Mouse (Mus musculus) testis, postnatal 14 days (tissue): Measurements from ENCODE around the gene 2810006K23Rik.
"Not testable (repeated sequence)": the region's sequence is repeated elsewhere in the genome, so short reads cannot be mapped to it uniquely, and the experiment has no call there.

ENCODE experiments used
- DNase-seq: peaks from one replicate; pipeline ENCODE4 v3.0.0; 2021; ENCODE audit warnings: low spot score

2810006K23Rik gene

DNA sequence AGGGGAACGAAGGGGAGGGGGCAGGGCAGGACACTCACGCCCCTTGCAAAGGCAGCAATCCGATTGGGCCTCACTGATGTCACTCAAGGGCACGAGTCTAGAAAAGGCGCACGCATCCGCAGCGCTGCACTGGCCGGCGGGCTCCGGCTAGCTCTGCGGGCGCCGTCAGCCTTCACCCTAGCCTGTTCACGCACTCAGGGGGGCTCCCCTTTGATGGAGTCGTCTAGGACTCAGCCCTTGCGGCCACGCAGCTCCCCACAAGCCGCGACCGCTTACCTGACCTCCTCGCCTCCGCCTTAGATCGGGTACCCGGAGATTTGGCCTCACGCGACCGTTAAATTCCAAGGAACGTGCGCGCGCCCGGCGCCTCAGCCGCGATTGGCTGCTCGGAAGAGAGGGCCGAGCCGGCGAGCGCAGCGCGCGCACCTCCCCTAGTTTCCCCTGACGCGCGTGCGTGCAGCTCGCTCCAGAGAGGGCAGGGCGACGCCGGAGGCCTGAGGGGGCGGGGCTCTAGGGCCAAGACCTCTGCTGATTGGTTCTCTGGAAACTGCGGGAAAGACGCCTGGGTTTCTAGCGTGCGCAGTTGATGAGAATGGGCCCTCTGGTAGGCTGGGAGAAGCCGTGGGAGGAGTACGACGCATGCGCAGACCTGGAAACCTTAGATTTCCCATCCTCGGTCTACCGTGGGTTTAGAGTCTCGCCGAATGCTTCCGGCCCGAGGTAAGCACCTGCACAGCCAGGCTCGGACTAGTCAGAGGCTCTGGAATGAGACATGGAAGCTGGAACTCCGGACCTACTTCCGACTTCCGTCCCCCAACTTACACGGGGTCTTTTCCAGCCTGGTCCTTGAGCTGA lies at the start of gene 2810006K23Rik, which contains the start of gene Mphosph9:
Gene 2810006K23Rik, plus strand, starts transcription at position 580 of the 855 bp plus-strand sequence.
Gene Mphosph9, minus strand, starts transcription at position 463 of the 855 bp plus-strand sequence.
- DNase-seq = peak; percentile 100

DNA sequence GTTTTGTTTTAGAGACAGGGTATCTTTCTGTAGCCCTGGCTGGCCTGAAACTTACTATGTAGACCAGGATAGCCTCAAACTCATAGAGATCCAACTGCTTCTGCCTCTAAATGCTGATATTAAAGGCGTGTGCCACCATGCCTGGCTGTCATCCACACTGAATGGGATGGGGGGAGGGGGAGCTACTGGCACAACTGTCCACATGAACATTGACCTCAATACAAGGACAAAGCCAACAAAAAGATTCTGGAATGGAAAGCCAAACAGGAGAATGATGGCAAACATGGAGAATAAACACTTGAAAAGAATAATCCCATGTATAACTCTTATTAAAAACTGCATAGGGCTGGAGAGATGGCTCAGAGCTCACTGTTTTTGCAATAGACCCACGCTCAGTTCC lies 45.0 kb upstream of the 2810006K23Rik start:
- no peak for DNase-seq

DNA sequence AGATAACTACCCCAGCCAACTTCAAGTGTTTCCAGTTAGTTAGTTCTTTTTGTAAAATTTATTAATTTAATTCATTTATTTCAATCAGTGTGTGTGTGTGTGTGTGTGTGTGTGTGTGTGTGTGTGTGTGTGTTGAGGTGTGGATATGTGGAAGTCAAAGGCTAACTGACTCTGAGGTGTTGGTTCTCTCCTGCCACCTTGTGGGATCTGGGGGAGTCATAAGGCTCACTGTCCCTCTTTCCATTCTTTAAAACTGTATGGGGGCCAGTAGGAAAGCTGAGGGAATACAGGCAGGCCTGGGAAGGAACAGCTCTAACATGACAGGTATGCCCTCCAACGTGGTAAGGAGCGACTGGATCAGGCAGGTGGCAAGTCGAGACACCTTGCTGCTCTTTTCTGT lies 43.6 kb upstream of the 2810006K23Rik start:
- DNase-seq = no peak

DNA sequence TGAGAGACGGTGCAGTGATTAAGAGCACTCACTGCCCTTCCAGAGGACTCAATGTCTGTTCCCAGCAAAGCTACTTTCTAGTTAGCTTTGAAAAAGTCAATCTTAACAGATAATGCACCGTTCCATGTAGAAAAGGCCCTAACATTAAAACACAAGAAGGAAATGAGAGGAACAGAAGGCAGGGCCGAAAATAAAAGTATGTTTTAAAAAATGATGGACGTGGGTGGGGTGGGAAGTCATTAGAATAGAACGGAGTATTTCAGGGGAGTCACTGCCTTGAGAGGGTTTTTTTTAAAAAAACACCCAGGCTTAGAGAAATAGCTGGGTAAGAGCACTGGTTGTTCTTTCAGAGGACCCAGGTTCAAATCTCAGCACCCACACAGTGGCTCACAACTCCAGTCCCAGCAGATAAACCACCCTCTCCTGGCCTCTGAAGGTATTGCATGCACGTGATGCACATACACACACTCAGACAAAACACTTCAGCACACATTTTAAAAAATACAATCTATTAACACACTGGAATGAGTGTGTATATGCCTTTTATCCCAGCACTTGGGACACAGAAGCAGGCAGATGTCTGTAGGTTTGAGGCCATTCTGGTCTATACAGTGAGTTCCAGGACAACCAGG lies 40.2 kb upstream of the 2810006K23Rik start:
- no peak for DNase-seq

DNA sequence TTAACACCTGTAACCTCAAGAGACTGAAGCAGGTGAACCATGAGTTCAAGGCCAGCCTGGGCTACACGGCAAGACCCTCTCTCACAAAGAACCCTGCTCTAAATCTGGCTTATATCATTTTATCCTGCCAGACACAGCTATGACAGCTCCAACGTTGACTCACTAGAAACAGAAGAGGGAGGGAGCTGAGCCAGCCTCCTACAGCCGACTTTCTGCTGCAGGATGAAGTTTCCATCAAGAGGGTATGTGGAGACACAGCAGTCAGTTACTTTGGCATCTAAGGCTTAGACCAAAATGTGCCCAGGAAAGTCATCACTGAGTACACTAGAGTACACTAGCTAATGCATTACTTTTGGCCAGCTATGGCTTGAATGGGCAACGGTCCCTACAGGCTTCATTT lies 37.7 kb upstream of the 2810006K23Rik start:
- no peak for DNase-seq

DNA sequence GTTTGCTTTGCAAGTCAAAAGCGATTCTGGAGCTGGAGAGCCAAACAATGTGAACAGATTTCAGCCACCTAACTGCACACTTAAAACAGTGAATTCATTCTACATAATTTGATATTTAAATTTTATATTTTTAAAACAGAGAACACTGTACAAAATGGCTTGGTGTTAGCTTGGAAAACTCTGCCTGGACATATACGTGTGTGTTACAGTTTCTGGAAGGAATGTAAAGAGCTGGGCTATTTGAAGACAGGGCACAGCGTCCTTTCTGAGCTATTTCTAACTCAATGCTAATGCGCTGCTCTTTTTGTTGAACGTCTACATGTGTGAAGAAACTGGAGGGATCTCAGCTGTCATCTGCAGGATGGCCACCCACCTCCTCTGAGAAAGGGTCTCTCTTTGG lies 33.9 kb upstream of the 2810006K23Rik start:
- DNase-seq = no peak

DNA sequence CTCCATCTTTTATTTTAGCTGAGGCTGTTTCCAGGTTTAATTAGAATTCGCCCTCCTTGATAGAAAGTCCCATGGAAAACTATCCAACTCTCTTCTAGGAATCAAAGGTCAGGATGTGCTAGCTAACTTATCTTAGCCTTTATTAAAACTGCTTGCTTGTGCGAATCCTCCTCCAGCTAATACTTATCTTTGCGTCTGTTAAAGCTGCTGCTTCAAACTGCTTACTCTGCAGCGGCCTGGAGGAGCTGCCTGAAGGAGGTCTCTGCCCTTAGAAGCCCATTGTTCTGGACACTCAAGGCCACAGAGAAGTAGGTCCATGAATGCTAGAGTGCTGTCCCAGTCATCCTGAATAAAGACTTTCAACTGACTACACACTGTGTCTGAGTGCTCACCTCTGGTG lies 31.4 kb upstream of the 2810006K23Rik start:
- peak; percentile 80 for DNase-seq

DNA sequence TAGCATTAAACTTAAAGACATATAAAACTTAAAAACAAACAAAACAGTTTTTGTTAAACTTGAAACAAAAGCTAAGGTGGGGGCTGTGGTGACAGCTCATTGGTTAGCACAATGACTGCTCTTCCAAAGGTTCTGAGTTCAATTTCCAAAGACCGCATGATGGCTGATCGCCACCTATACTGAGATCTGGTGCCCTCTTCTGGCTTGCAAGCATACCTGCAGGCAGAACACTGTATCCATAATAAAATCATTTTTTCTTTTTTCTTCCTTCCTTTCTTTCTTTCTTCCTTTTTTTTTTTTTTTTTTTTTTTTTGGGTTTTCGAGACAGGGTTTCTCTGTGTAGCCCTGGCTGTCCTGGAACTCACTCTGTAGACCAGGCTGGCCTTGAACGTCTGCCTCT lies 28.6 kb upstream of the 2810006K23Rik start:
- DNase-seq = not testable (repeated sequence)

DNA sequence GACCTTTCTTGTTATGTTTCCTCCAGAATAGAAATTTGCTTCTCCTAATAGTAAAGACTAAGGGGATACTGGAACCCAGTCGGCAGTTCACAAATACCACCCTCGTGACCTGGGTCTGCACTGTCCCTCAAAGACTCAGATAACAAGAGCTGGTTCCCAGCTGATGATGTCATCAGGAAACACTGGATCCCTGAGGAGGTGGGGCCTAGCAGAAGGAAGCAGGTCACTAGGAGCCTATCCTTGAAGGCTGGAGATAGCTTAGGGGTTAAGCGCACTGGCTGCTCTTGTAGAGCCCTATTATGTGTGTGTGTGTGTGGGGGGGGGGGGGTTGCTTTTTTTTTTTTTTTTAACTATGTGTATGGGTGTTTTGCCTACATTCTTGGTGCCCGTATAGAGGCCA lies 27.8 kb upstream of the 2810006K23Rik start:
- no peak for DNase-seq

DNA sequence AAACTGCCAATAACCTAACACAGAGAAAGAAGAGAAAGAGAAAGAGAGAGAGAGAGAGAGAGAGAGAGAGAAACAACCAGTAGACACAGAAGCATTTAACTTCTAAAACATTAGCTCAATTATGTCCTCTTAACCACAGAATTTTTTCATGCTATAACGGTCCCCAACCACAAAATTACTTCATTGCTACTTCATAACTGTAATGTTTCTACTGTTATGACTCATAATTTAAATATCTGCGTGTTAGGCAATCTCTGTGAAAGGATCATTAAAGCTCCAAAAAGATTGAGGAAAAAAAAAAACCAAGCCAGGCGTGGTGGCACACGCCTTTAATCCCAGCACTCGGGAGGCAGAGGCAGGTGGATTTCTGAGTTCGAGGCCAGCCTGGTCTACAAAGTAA lies 25.0 kb upstream of the 2810006K23Rik start:
- not testable (repeated sequence) for DNase-seq

DNA sequence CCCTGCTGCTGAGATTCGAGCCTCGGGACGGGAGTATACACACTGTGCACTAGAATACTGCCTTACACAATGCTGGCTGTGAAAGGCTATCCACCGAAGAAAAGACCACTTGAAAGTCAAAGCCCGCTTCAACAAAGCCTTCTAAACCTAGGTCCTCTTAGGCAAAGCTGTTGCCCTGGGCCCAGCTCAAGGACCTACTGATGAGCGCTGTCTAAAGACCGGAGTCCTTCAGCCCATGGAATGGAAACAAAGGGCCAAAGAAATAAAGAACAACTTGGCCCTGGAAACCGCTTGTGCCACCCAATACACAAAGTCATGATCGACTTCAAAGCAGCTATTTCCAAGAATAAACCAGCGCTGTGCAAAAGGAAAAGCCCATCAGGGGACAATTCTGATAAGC lies 18.7 kb upstream of the 2810006K23Rik start:
- DNase-seq = no peak

DNA sequence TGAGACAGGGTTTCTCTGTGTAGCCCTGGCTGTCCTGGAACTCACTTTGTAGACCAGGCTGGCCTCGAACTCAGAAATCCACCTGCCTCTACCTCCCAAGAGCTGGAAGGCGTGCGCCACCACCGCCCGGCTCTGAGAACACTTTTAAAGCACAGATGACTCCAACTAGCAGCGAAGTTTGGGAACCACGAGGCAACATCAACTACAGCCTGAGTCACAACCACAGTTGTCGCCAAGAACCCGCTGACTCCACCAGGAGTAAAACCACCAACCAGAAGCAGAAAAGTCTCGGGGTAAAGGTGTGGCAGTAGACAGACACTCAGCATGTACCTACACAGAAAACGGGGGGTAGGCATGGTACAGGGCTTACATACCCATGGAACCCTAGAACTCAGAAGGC lies 17.8 kb upstream of the 2810006K23Rik start:
- DNase-seq = no peak

DNA sequence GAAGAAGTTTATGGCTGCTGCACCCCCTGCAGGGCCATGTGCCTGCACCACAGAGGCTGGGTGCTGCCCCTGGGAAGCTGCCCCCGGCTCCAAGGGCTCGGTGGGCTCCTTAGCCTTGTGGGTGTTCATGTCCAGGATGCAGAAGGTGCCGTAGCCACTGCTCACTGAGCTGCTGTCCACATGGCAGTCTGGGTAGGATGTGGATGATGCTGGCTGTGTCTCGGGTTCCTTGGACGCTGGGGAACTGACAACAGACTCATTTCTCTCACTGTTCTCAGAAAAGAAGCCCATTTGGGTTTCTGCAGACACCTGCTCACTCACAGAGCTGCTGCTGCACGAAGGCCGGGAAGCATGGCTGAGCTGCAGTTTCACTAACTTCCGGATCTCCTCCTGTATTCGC lies 12.4 kb upstream of the 2810006K23Rik start:
- no peak for DNase-seq

DNA sequence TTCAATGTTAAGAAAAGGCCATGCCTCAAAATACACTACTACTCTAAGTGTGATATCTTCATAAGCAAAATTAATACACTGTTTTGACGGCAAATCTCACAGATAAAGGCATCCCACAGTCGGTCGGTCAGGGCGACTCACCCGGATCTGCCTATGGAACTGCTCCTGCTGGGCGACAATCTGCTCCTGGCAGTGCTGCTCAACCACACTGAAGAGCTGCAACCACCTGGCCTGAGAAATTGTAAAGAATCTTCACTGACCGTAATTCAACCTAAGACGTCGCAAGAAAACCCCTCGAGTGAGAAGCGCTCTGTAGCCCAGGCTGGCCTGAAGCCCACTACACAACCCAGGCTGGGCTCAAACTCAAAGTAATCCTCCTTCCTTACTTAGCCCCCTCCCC lies 11.9 kb upstream of the 2810006K23Rik start:
- no peak for DNase-seq

DNA sequence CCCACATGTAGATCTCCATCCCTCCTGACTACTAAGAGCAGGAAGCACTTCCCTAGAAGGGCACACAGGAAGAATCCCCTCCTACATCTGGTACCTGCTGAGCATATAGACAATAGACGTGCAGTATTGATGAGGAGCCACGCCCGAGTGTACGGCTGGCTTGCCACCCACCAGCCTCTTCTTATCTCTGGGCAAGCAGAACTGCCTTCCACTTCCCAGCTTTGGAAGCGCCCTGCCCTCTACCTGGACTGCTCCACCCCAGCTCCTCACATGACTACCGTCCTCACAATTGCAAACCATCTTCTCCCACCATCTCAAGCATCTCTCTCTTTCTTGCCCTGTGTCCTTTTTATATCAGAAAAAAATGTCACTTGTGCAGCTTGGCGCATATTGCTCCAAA lies 10.2 kb upstream of the 2810006K23Rik start:
- no peak for DNase-seq

DNA sequence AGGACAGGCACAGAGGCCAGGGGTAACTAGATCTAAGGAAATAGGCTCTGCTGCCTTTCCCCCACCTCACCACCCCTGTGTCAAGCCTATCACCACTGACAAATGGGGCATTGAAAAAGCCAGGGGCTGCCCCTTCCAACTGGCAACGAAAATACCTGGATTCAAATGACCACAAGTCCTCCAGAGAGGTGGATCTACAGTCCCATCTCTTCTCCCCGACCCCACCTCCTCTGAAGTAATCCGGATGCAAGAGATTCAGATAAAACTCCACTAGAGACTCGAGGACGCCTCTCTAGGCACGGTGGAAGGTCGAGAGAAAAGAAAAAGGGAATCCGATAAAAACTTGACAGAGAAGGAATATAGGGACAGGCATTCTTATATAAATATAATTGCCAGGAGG lies 1.1 kb upstream of the 2810006K23Rik start:
- no peak for DNase-seq

DNA sequence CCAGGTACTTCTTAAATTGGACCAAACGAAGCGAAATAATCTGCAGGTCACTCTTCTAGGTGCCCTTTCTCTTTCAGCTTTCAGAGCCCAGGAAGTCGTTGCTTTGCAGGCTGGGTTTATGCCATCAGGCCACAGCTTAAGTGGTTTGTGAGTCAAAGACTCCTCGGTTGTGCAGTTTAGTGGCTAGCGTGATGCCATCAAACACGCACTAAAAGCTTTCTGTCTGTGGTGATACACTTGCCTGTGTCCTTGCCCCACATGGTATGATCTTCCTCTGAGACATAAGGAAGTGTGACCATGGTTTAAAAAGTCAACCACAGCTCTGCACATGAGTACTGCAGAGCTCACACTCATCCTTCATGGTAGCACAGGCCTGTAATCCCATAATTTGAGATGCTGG lies 2.2 kb downstream of the 2810006K23Rik start:
- no peak for DNase-seq

DNA sequence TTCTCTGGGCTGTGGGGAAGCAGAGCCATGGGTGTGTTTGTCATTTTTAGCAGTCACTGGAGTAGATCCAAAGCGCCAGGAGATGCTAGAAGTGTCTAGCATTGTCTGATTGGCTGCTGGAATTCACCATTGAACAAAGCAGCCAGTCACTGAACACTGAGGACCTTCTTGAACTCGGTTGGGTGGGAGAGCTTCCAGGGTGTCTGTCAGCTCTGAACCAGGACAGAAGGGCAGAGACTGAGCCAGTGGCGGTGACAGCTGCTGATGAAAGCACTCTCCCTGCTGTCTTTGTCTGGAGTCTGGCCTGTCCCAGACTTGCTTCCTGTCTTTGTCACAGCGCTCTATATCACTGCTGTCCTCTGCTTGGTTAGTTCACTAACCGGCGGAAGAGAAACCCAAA lies 6.5 kb downstream of the 2810006K23Rik start:
- DNase-seq = no peak

DNA sequence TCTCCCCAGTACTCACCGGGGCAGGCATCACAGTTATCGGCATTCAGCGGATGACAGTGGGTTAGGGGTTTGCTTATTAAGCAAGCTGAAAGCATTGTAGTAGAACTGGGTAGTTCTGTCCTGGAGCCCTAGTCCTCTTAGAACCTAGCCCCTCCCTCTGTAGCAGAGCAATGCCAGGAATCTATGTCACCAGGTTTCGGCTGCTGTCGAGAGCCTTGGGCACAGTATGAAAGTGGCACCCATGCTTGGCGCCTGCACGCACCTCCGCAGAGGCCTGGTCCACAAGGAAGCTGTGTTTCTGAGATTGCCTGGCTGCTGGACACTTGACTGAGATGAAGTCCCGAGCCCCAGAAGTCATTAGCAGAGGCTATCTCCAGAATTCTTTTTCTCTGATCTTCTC lies 9.2 kb downstream of the 2810006K23Rik start:
- DNase-seq = no peak

DNA sequence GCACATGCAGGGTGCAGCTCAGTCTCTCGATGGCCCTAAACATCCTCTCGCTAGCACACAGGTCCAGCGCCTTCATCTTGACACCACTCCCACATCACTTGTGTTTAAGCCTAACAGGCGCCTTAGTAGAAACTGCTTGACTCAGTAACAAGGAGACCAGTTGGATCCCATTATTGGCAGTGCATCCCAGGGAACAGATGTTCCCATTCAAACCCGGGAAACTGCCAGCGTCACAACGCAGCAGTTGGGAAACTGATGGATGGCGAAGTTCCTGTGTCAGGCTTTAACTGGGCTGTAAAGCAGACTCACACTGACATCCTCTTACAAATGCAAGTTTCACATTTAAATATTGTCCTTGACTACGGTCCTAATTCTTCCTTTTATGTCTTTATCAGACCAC lies 10.0 kb downstream of the 2810006K23Rik start:
- DNase-seq = no peak

DNA sequence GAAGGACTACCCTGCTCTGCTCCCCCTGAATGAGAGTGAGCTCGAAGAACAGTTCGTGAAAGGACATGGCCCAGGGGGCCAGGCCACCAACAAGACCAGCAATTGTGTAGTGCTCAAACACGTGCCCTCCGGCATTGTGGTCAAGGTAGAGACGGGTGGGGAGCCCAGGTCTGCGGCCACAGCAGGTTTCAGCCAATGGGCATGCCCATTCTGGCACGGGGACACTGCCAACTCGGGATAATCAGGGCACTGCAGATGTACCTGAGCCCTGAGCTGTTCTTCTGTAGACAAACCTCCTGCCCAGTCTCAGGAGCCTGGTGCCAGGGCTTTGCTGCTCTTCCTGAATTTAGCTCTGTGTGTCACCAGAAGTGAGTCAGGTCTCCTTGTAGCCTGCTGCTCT lies 10.9 kb downstream of the 2810006K23Rik start:
- no peak for DNase-seq

DNA sequence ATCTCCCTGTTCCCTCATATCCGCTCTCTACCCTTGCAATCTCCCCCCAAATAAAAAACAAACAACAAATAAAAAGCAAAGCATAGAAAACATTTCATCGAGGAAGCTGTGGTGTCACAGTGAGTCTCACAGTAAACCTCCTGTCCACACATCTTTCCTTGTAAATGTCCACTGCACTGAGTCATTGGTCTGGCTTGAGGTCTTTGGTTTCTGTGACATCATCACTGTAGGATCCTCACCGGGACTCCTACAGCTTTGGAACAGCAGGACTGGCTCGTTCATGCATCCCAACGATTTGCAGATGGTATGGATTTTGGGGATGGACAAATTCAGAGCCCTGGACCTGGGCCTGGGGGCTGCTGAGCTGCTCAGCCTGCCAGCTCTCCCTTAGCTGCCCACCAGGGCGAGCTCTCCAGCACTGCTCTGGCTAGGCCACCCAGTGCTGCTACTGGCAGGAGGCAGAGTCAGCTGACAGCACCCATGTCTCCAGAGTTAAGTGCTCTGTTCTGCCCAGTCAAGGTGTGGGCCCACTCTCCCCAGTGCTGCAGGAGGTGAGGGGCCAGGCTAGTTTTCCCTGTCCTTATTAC lies 14.0 kb downstream of the 2810006K23Rik start:
- DNase-seq = not testable (repeated sequence)

DNA sequence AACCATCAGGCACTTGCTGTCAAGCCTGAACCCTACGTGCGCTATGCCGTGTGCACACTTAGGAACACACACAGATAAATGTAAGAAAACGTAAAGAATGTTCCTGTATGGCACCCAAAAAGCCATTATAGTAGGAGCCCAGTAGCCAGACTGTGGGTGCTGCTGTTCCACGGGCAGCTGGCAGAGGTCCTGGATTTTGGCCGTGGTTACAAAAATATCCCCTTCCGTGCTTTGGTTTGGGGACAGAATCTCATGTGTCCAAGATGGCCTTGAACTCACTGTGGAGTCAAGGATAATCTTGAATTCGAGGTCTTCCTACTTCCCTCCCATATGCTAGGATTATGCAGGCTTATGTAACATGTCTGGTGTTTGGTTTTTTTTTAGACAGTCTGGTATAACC lies 15.0 kb downstream of the 2810006K23Rik start:
- peak; percentile 54 for DNase-seq
